ENCODE assay signal across 9 mouse cellular contexts in the genomic region with DNA sequence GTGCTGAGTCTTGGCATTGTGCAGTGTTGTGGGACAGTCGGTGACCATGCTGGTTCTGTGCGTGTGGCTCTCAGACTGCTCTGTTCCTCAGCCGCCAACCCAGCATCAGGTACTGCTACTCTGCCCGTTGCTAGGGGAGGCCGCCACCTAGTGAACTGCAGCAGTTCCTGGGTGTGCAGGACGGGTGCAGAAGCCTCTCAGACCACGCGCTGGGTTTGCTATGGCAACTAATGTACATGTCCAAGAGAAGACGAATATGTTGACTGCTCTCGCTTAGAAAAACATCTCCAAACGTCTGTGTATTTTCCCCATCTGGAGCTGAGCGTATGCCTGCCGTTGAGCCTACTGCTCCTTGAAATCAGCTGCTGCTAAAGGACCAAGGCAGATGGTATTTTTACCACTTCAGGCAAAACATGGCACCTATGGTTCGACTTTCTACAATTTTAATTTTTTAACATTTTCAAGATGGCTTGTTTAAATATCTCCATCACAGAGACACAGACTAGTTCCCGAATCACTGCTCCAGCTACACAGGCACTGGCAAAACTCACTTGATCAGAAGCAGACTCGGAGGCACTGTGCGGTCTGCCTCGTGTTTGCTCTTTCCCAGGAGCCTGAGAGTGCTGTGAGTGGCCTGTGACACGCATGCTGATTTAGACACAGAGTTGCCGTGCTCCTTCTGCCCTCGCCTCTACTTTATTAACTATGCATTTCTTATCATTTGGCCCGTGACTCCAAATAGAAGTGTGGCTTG. TPM values are rescaled to one million over a fixed set of nuclear protein-coding genes. Genes with fewer than 3 reads are reported as not detected.
DNase-seq lines count a peak whose midpoint lies in the region; ATAC-seq lines count a peak whose summit lies in the region.
"Had no signal": no experiment of that assay in that cellular context is flagged by ENCODE, and none has a peak within 500 bp of the region (broad histone marks: within the 10 kb centered on the region; RNA-seq: fewer than 3 reads in every experiment).

No protein-coding gene starts in this region.

- H3K4me1 ChIP-seq in embryonic facial prominence, embryonic 12.5 days = no peaks in the 10 kb centered on the region
- 0 out of 2 replicates have a peak, but pooled peaks cover 2% of the 10 kb centered on the region for H3K4me1 ChIP-seq in neural tube, embryonic 14.5 days (ENCODE audit: control insufficient read depth, insufficient read depth, low read length)
- H3K4me1 ChIP-seq: limb, embryonic 13.5 days had no signal

- DNase-seq in cerebellum, postnatal 14 days = peak; percentile 28 to 33
- no peak for DNase-seq in cerebellum, adult 11-12 months
- DNase-seq in layer of hippocampus, adult 18-20 months (ENCODE audit: low spot score in 2 of 2) = peak; percentile 58 to 68
- DNase-seq in kidney, postnatal 14 days = no peak
- DNase-seq in thymus, adult 18-20 months = no peak

- H3K36me3 ChIP-seq in embryonic facial prominence, embryonic 12.5 days = no peaks in the 10 kb centered on the region
- no peaks in the 10 kb centered on the region for H3K36me3 ChIP-seq in neural tube, embryonic 14.5 days (ENCODE audit: control insufficient read depth, insufficient read depth, low read length)
- H3K36me3 ChIP-seq: limb, embryonic 13.5 days had no signal

- no peak overlapping the region for H3K9ac ChIP-seq in embryonic facial prominence, embryonic 12.5 days
- no peak overlapping the region for H3K9ac ChIP-seq in neural tube, embryonic 14.5 days (replicated peaks; ENCODE audit: low read depth, low read length)
- H3K9ac ChIP-seq: limb, embryonic 13.5 days had no signal

- WGBS in embryonic facial prominence, embryonic 12.5 days = 53% methylated on average over 22 of the region's 22 CpGs
- 55% methylated on average over 22 of the region's 22 CpGs for WGBS in neural tube, embryonic 14.5 days

- 0 out of 2 replicates have a peak, but pooled peaks have one; percentile 56 for ATAC-seq in embryonic facial prominence, embryonic 12.5 days (ENCODE audit: insufficient number of reproducible peaks, insufficient read depth, low FRiP score, low TSS enrichment)
- ATAC-seq in neural tube, embryonic 14.5 days (ENCODE audit: low read depth) = peak; percentile 58; the same call in 1 of the 2 replicates
- no peak for ATAC-seq in cerebellum, adult (ENCODE audit: insufficient number of reproducible peaks, low FRiP score, low TSS enrichment)

- no peak overlapping the region for H3K4me3 ChIP-seq in embryonic facial prominence, embryonic 12.5 days
- no peak overlapping the region for H3K4me3 ChIP-seq in neural tube, embryonic 14.5 days (ENCODE audit: low read depth, low read length)
- H3K4me3 ChIP-seq: limb, embryonic 13.5 days had no signal

- no peaks in the 10 kb centered on the region for H3K9me3 ChIP-seq in embryonic facial prominence, embryonic 12.5 days
- no peaks in the 10 kb centered on the region for H3K9me3 ChIP-seq in neural tube, embryonic 14.5 days (ENCODE audit: control insufficient read depth, low read length)
- H3K9me3 ChIP-seq: limb, embryonic 13.5 days had no signal

- H3K27me3 ChIP-seq in embryonic facial prominence, embryonic 12.5 days = no peaks in the 10 kb centered on the region
- no peaks in the 10 kb centered on the region for H3K27me3 ChIP-seq in neural tube, embryonic 14.5 days (ENCODE audit: control insufficient read depth, insufficient read depth, low read length)
- H3K27me3 ChIP-seq: limb, embryonic 13.5 days had no signal

- H3K27ac ChIP-seq in embryonic facial prominence, embryonic 12.5 days = 0 out of 2 replicates have a peak overlapping the region, but pooled peaks have one; percentile 26
- H3K27ac ChIP-seq in neural tube, embryonic 14.5 days (ENCODE audit: low read depth, low read length) = no peak overlapping the region
- H3K27ac ChIP-seq: limb, embryonic 13.5 days had no signal

- H3K4me2 ChIP-seq in embryonic facial prominence, embryonic 12.5 days (replicated peaks) = no peak overlapping the region
- H3K4me2 ChIP-seq in neural tube, embryonic 14.5 days (ENCODE audit: low read depth, low read length) = no peak overlapping the region
- H3K4me2 ChIP-seq: limb, embryonic 13.5 days had no signal

RNA-seq across cellular contexts. Expression of gene Bend3, which starts 57.8 kb away (rescaled TPM):
- polyA plus RNA-seq in embryonic facial prominence, embryonic 12.5 days (2016; fragmentation: Nextera tagmentation; extraction: Ambion mirVana) = 6.4 and 6.6 TPM in 2 replicates
- 1 to 10 TPM; 3.4 to 4.7 TPM for total RNA-seq in layer of hippocampus, adult 18-20 months (2021)
- 3.7 and 3.8 TPM in 2 replicates for polyA plus RNA-seq in neural tube, embryonic 14.5 days (2014; fragmentation: Nextera tagmentation; extraction: Ambion mirVana)

Comparison
In these comparisons a context has a peak if more than half of its experiments do, and no peak if none do; other contexts are left out.
1. DNase-seq: peak in cerebellum, postnatal 14 days (2 of 2) and layer of hippocampus, adult 18-20 months (2 of 2); none in cerebellum, adult 11-12 months (single experiment), kidney, postnatal 14 days (single experiment) and thymus, adult 18-20 months (0 of 2).